Mouse (Mus musculus): ENCODE data around the gene Sypl. TPM values are rescaled to one million over a fixed set of nuclear protein-coding genes. Genes with fewer than 3 reads are reported as not detected.

The Sypl gene
- polyA plus RNA-seq, 1 experiment from 2014 or later = 172 TPM

GRCm38 (mm10) chr12:32946376-32946775, 7.3 kb upstream of the Sypl start:
- no peak overlapping the region for H3K9ac ChIP-seq (ENCODE audit: low read length)

GRCm38 (mm10) chr12:32952416-32952815, 1.3 kb upstream of the Sypl start:
- DNase-seq (ENCODE audit: low spot score) = peak; percentile 64

More at GRCm38 (mm10) chr12:32946376-32946775, 7.3 kb upstream of the Sypl start:
- WGBS = 77% methylated on average over 4 of the region's 4 CpGs
- H3K27me3 ChIP-seq (ENCODE audit: control insufficient read depth, insufficient read depth, low read length) = no peaks in the 10 kb centered on the region
- H3K9me3 ChIP-seq (ENCODE audit: control insufficient read depth, low read length) = no peaks in the 10 kb centered on the region
- no peaks in the 10 kb centered on the region for H3K36me3 ChIP-seq (ENCODE audit: control insufficient read depth, insufficient read depth, low read length)
- ATAC-seq (ENCODE audit: low FRiP score, low TSS enrichment) (no peak), DNase-seq (ENCODE audit: low spot score) (no peak)
- TF ChIP-seq EP300 (optimal IDR thresholded peaks at IDR 0.05) (no peak), CTCF (IDR thresholded peaks at IDR 0.05; ENCODE audit: low read depth) (no peak)
- no peaks in the 10 kb centered on the region for H3K4me1 ChIP-seq (replicated peaks; ENCODE audit: control insufficient read depth, insufficient read depth)
- H3K27ac ChIP-seq (replicated peaks) = no peak overlapping the region
- no peak overlapping the region for H3K4me2 ChIP-seq (replicated peaks; ENCODE audit: low read depth)
- H3K4me3 ChIP-seq (ENCODE audit: low read depth, low read length) = no peak overlapping the region

GRCm38 (mm10) chr12:32953066-32953465, 625 bp upstream of the Sypl start:
- Histone ChIP-seq H3K27me3 (ENCODE audit: control insufficient read depth, insufficient read depth, low read length) (no peaks in the 10 kb centered on the region), H3K9ac (ENCODE audit: low read length) (peak overlapping the region; percentile 61), H3K4me3 (ENCODE audit: low read depth, low read length) (peak overlapping the region; percentile 82), H3K4me2 (replicated peaks; ENCODE audit: low read depth) (peak overlapping the region; percentile 63), H3K9me3 (ENCODE audit: control insufficient read depth, low read length) (no peaks in the 10 kb centered on the region), H3K36me3 (ENCODE audit: control insufficient read depth, insufficient read depth, low read length) (no peaks in the 10 kb centered on the region), H3K27ac (replicated peaks) (peak overlapping the region; percentile 99), H3K4me1 (replicated peaks; ENCODE audit: control insufficient read depth, insufficient read depth) (peaks cover 4% of the 10 kb centered on the region; the same call in 1 of the 2 replicates)
- 18% methylated on average over 6 of the region's 6 CpGs for WGBS
- TF ChIP-seq CTCF (IDR thresholded peaks at IDR 0.05; ENCODE audit: low read depth) = no peak
- TF ChIP-seq EP300 (optimal IDR thresholded peaks at IDR 0.05) = no peak
- DNase-seq (ENCODE audit: low spot score) (no peak), ATAC-seq (ENCODE audit: low FRiP score, low TSS enrichment) (no peak)

More at GRCm38 (mm10) chr12:32952416-32952815, 1.3 kb upstream of the Sypl start:
- Histone ChIP-seq H3K4me1 (replicated peaks; ENCODE audit: control insufficient read depth, insufficient read depth) (peaks cover 4% of the 10 kb centered on the region; the same call in 1 of the 2 replicates), H3K36me3 (ENCODE audit: control insufficient read depth, insufficient read depth, low read length) (no peaks in the 10 kb centered on the region), H3K27me3 (ENCODE audit: control insufficient read depth, insufficient read depth, low read length) (no peaks in the 10 kb centered on the region), H3K4me2 (replicated peaks; ENCODE audit: low read depth) (no peak overlapping the region; the same call in 1 of the 2 replicates), H3K27ac (replicated peaks) (0 out of 2 replicates have a peak overlapping the region, but pooled peaks have one; percentile 13), H3K9ac (ENCODE audit: low read length) (no peak overlapping the region), H3K9me3 (ENCODE audit: control insufficient read depth, low read length) (no peaks in the 10 kb centered on the region), H3K4me3 (ENCODE audit: low read depth, low read length) (no peak overlapping the region)
- ATAC-seq (ENCODE audit: low FRiP score, low TSS enrichment) = no peak
- TF ChIP-seq EP300 (optimal IDR thresholded peaks at IDR 0.05) = no peak
- peak; percentile 76 for TF ChIP-seq CTCF (IDR thresholded peaks at IDR 0.05; ENCODE audit: low read depth)
- WGBS = 39% methylated on average over 3 of the region's 3 CpGs

GRCm38 (mm10) chr12:32954216-32955021, 728 bp downstream of the Sypl start:
- Histone ChIP-seq H3K36me3 (ENCODE audit: control insufficient read depth, insufficient read depth, low read length) (no peaks in the 10 kb centered on the region), H3K4me2 (replicated peaks; ENCODE audit: low read depth) (peak overlapping the region; percentile 48), H3K4me1 (replicated peaks; ENCODE audit: control insufficient read depth, insufficient read depth) (peaks cover 4% of the 10 kb centered on the region; the same call in 1 of the 2 replicates), H3K27me3 (ENCODE audit: control insufficient read depth, insufficient read depth, low read length) (no peaks in the 10 kb centered on the region), H3K4me3 (ENCODE audit: low read depth, low read length) (peak overlapping the region; percentile 82), H3K27ac (replicated peaks) (peak overlapping the region; percentile 99), H3K9ac (ENCODE audit: low read length) (peak overlapping the region; percentile 91), H3K9me3 (ENCODE audit: control insufficient read depth, low read length) (no peaks in the 10 kb centered on the region)
- under 1% methylated on average over 65 of the region's 71 CpGs for WGBS
- ATAC-seq (ENCODE audit: low FRiP score, low TSS enrichment) (peak; percentile 64; the same call in 1 of the 2 replicates), DNase-seq (ENCODE audit: low spot score) (no peak)
- TF ChIP-seq CTCF (IDR thresholded peaks at IDR 0.05; ENCODE audit: low read depth) (no peak; the same call in 1 of the 2 replicates), EP300 (optimal IDR thresholded peaks at IDR 0.05) (no peak)

GRCm38 (mm10) chr12:32955037-32955436, 1.3 kb downstream of the Sypl start:
- peak overlapping the region; percentile 48 for H3K4me2 ChIP-seq (replicated peaks; ENCODE audit: low read depth)
- DNase-seq (ENCODE audit: low spot score) (no peak), ATAC-seq (ENCODE audit: low FRiP score, low TSS enrichment) (no peak)
- H3K27me3 ChIP-seq (ENCODE audit: control insufficient read depth, insufficient read depth, low read length) = no peaks in the 10 kb centered on the region
- H3K9ac ChIP-seq (ENCODE audit: low read length) = peak overlapping the region; percentile 91; the same call in 1 of the 2 replicates
- H3K9me3 ChIP-seq (ENCODE audit: control insufficient read depth, low read length) = no peaks in the 10 kb centered on the region
- TF ChIP-seq CTCF (IDR thresholded peaks at IDR 0.05; ENCODE audit: low read depth) (no peak), EP300 (optimal IDR thresholded peaks at IDR 0.05) (no peak)
- under 1% methylated on average over 8 of the region's 8 CpGs for WGBS
- peak overlapping the region; percentile 82 for H3K4me3 ChIP-seq (ENCODE audit: low read depth, low read length)
- H3K4me1 ChIP-seq (replicated peaks; ENCODE audit: control insufficient read depth, insufficient read depth) = peaks cover 4% of the 10 kb centered on the region; the same call in 1 of the 2 replicates
- H3K27ac ChIP-seq (replicated peaks) = peak overlapping the region; percentile 99; the same call in 1 of the 2 replicates
- no peaks in the 10 kb centered on the region for H3K36me3 ChIP-seq (ENCODE audit: control insufficient read depth, insufficient read depth, low read length)

GRCm38 (mm10) chr12:32957211-32957610, 3.5 kb downstream of the Sypl start:
- Histone ChIP-seq H3K27me3 (ENCODE audit: control insufficient read depth, insufficient read depth, low read length) (no peaks in the 10 kb centered on the region), H3K4me1 (replicated peaks; ENCODE audit: control insufficient read depth, insufficient read depth) (peaks cover 4% of the 10 kb centered on the region; the same call in 1 of the 2 replicates), H3K27ac (replicated peaks) (no peak overlapping the region), H3K4me3 (ENCODE audit: low read depth, low read length) (no peak overlapping the region), H3K4me2 (replicated peaks; ENCODE audit: low read depth) (no peak overlapping the region), H3K36me3 (ENCODE audit: control insufficient read depth, insufficient read depth, low read length) (no peaks in the 10 kb centered on the region), H3K9ac (ENCODE audit: low read length) (no peak overlapping the region), H3K9me3 (ENCODE audit: control insufficient read depth, low read length) (no peaks in the 10 kb centered on the region)
- 44% methylated on average over 2 of the region's 2 CpGs for WGBS
- ATAC-seq (ENCODE audit: low FRiP score, low TSS enrichment) (no peak), DNase-seq (ENCODE audit: low spot score) (no peak)
- TF ChIP-seq EP300 (optimal IDR thresholded peaks at IDR 0.05) (no peak), CTCF (IDR thresholded peaks at IDR 0.05; ENCODE audit: low read depth) (no peak)
